Mouse (Mus musculus): ENCODE measurements at regions not wholly inside any gene's neighbourhood (a gene's known extent, or its start where the extent isn't known, plus 50 kb on each side); places are given as distances from the start of the nearest gene placed in this dataset.

GRCm38 (mm10) chr11:6785471-6785870 lies 52.0 kb downstream of the Gm11983 start:
- no peak overlapping the region for H3K27ac ChIP-seq
- H3K36me3 ChIP-seq (ENCODE audit: control insufficient read depth, insufficient read depth, low read length), result no peaks in the 10 kb centered on the region
- H3K4me3 ChIP-seq, result no peak overlapping the region
- H3K9ac ChIP-seq (ENCODE audit: low read depth, low read length), result no peak overlapping the region
- 83% methylated on average over 1 of the region's 1 CpGs for WGBS
- TF ChIP-seq POLR2A (IDR thresholded peaks at IDR 0.05; ENCODE audit: insufficient read depth, low read depth, low read length) (no peak), CTCF (IDR thresholded peaks at IDR 0.05) (no peak), EP300 (IDR thresholded peaks at IDR 0.05; ENCODE audit: insufficient read depth, low read depth, low read length) (no peak)
- no peaks in the 10 kb centered on the region for H3K4me1 ChIP-seq (ENCODE audit: control insufficient read depth, insufficient read depth, low read length)
- H3K27me3 ChIP-seq (ENCODE audit: control insufficient read depth, insufficient read depth, low read length), result peaks cover 2% of the 10 kb centered on the region; the same call in 1 of the 2 replicates
- DNase-seq, result no peak
- H3K79me2 ChIP-seq (replicated peaks; ENCODE audit: control insufficient read depth, insufficient read depth, low read length), result no peaks in the 10 kb centered on the region
- intact Hi-C loops (cut with DNase I), result no loop called here

- Histone ChIP-seq H3K4me3 (no peak overlapping the region), H3K79me2 (replicated peaks; ENCODE audit: control insufficient read depth, insufficient read depth, low read length) (no peaks in the 10 kb centered on the region), H3K27me3 (ENCODE audit: control insufficient read depth, insufficient read depth, low read length) (no peaks in the 10 kb centered on the region), H3K36me3 (ENCODE audit: control insufficient read depth, insufficient read depth, low read length) (no peaks in the 10 kb centered on the region), H3K9ac (ENCODE audit: low read depth, low read length) (no peak overlapping the region), H3K27ac (no peak overlapping the region), H3K4me1 (ENCODE audit: control insufficient read depth, insufficient read depth, low read length) (no peaks in the 10 kb centered on the region)
- 84% methylated on average over 14 of the region's 14 CpGs for WGBS
- no peak for DNase-seq
- intact Hi-C loops (cut with DNase I), result no loop called here
- no peak for TF ChIP-seq CTCF (IDR thresholded peaks at IDR 0.05)
- TF ChIP-seq POLR2A (IDR thresholded peaks at IDR 0.05; ENCODE audit: insufficient read depth, low read depth, low read length), result no peak
- TF ChIP-seq EP300 (IDR thresholded peaks at IDR 0.05; ENCODE audit: insufficient read depth, low read depth, low read length), result no peak
Observed at GRCm38 (mm10) chr11:6782826-6783225, 54.6 kb downstream of the Gm11983 start.

GRCm38 (mm10) chr11:6779752-6780151 lies 57.7 kb downstream of the Gm11983 start:
- H3K79me2 ChIP-seq (replicated peaks; ENCODE audit: control insufficient read depth, insufficient read depth, low read length), result no peaks in the 10 kb centered on the region
- H3K36me3 ChIP-seq (ENCODE audit: control insufficient read depth, insufficient read depth, low read length), result no peaks in the 10 kb centered on the region
- intact Hi-C loops (cut with DNase I), result no loop called here
- no peak overlapping the region for H3K4me3 ChIP-seq
- no peaks in the 10 kb centered on the region for H3K27me3 ChIP-seq (ENCODE audit: control insufficient read depth, insufficient read depth, low read length)
- DNase-seq, result no peak
- H3K9ac ChIP-seq (ENCODE audit: low read depth, low read length), result no peak overlapping the region
- 63% methylated on average over 5 of the region's 5 CpGs for WGBS
- no peak for TF ChIP-seq POLR2A (IDR thresholded peaks at IDR 0.05; ENCODE audit: insufficient read depth, low read depth, low read length)
- TF ChIP-seq EP300 (IDR thresholded peaks at IDR 0.05; ENCODE audit: insufficient read depth, low read depth, low read length), result no peak
- TF ChIP-seq CTCF (IDR thresholded peaks at IDR 0.05), result no peak
- no peak overlapping the region for H3K27ac ChIP-seq
- H3K4me1 ChIP-seq (ENCODE audit: control insufficient read depth, insufficient read depth, low read length), result no peaks in the 10 kb centered on the region

GRCm38 (mm10) chr11:6778596-6779360 lies 58.7 kb downstream of the Gm11983 start:
- 49% methylated on average over 10 of the region's 10 CpGs for WGBS
- Histone ChIP-seq H3K27me3 (ENCODE audit: control insufficient read depth, insufficient read depth, low read length) (no peaks in the 10 kb centered on the region), H3K79me2 (replicated peaks; ENCODE audit: control insufficient read depth, insufficient read depth, low read length) (no peaks in the 10 kb centered on the region), H3K4me1 (ENCODE audit: control insufficient read depth, insufficient read depth, low read length) (no peaks in the 10 kb centered on the region), H3K4me3 (no peak overlapping the region), H3K9ac (ENCODE audit: low read depth, low read length) (no peak overlapping the region), H3K27ac (no peak overlapping the region), H3K36me3 (ENCODE audit: control insufficient read depth, insufficient read depth, low read length) (no peaks in the 10 kb centered on the region)
- TF ChIP-seq POLR2A (IDR thresholded peaks at IDR 0.05; ENCODE audit: insufficient read depth, low read depth, low read length) (no peak), CTCF (IDR thresholded peaks at IDR 0.05) (no peak), EP300 (IDR thresholded peaks at IDR 0.05; ENCODE audit: insufficient read depth, low read depth, low read length) (no peak)
- intact Hi-C loops (cut with DNase I), result no loop called here
- DNase-seq, result no peak

- DNase-seq, result no peak
- H3K27me3 ChIP-seq (ENCODE audit: control insufficient read depth, insufficient read depth, low read length), result no peaks in the 10 kb centered on the region
- intact Hi-C loops (cut with DNase I), result no loop called here
- no peak overlapping the region for H3K4me3 ChIP-seq
- WGBS, result 92% methylated on average over 1 of the region's 1 CpGs
- TF ChIP-seq POLR2A (IDR thresholded peaks at IDR 0.05; ENCODE audit: insufficient read depth, low read depth, low read length), result no peak
- TF ChIP-seq EP300 (IDR thresholded peaks at IDR 0.05; ENCODE audit: insufficient read depth, low read depth, low read length), result no peak
- TF ChIP-seq CTCF (IDR thresholded peaks at IDR 0.05), result no peak
- H3K27ac ChIP-seq, result no peak overlapping the region
- H3K9ac ChIP-seq (ENCODE audit: low read depth, low read length), result no peak overlapping the region
- no peaks in the 10 kb centered on the region for H3K4me1 ChIP-seq (ENCODE audit: control insufficient read depth, insufficient read depth, low read length)
- no peaks in the 10 kb centered on the region for H3K79me2 ChIP-seq (replicated peaks; ENCODE audit: control insufficient read depth, insufficient read depth, low read length)
- H3K36me3 ChIP-seq (ENCODE audit: control insufficient read depth, insufficient read depth, low read length), result no peaks in the 10 kb centered on the region
Observed at GRCm38 (mm10) chr11:6777566-6777965, 59.9 kb downstream of the Gm11983 start.

- Histone ChIP-seq H3K27ac (no peak overlapping the region), H3K36me3 (ENCODE audit: control insufficient read depth, insufficient read depth, low read length) (no peaks in the 10 kb centered on the region), H3K4me1 (ENCODE audit: control insufficient read depth, insufficient read depth, low read length) (no peaks in the 10 kb centered on the region), H3K79me2 (replicated peaks; ENCODE audit: control insufficient read depth, insufficient read depth, low read length) (no peaks in the 10 kb centered on the region), H3K27me3 (ENCODE audit: control insufficient read depth, insufficient read depth, low read length) (no peaks in the 10 kb centered on the region), H3K9ac (ENCODE audit: low read depth, low read length) (no peak overlapping the region), H3K4me3 (no peak overlapping the region)
- intact Hi-C loops (cut with DNase I), result no loop called here
- no peak for TF ChIP-seq POLR2A (IDR thresholded peaks at IDR 0.05; ENCODE audit: insufficient read depth, low read depth, low read length)
- no peak for TF ChIP-seq EP300 (IDR thresholded peaks at IDR 0.05; ENCODE audit: insufficient read depth, low read depth, low read length)
- no peak for TF ChIP-seq CTCF (IDR thresholded peaks at IDR 0.05)
- no peak for DNase-seq
- 41% methylated on average over 4 of the region's 4 CpGs for WGBS
Observed at GRCm38 (mm10) chr11:6774656-6775055, 62.8 kb downstream of the Gm11983 start.

All from heart, adult 2 months (tissue).